Mouse (Mus musculus): ENCODE measurements around the gene Pqlc2. TPM values are rescaled to one million over a fixed set of nuclear protein-coding genes. Genes with fewer than 3 reads are reported as not detected.

Gene Pqlc2
- polyA plus RNA-seq, 1 experiment from 2014 or later, result 13.2 TPM

DNA sequence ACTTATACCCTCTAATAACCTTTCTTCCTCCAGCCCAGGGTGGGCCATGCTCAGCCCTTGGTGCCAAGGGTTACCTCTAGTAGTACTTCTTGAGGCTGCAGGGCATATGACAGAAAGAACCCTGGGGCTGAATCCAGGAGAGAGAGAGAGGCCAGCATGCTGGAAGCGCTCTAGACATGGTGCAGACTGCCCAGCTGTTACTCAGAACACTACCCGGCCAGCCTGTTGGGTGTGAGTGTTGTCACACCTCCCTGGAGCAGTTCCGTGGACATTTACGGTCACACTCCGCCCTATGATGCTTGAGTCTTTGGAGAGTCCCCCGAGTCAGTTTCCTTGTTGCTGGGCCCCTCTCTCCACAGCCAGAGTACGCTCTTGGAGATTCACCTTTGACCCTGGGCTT is 62.5 kb downstream of the Pqlc2 start:
- H3K36me3 ChIP-seq (ENCODE audit: control insufficient read depth, insufficient read depth), result no peaks in the 10 kb centered on the region
- no peaks in the 10 kb centered on the region for H3K9me3 ChIP-seq (ENCODE audit: control insufficient read depth, low read length)
- no peak overlapping the region for H3K9ac ChIP-seq (replicated peaks; ENCODE audit: low read depth, low read length)
- no peak overlapping the region for H3K4me2 ChIP-seq (ENCODE audit: low read length)
- H3K4me3 ChIP-seq (replicated peaks; ENCODE audit: low read length), result no peak overlapping the region
- no peak overlapping the region for H3K27ac ChIP-seq (ENCODE audit: low read length)
- 90% methylated on average over 7 of the region's 7 CpGs for WGBS
- H3K27me3 ChIP-seq (replicated peaks; ENCODE audit: control insufficient read depth, insufficient read depth, low read length), result no peaks in the 10 kb centered on the region
- peaks cover 29% of the 10 kb centered on the region for H3K4me1 ChIP-seq (replicated peaks; ENCODE audit: control insufficient read depth, insufficient read depth, low read length)
- ATAC-seq, result no peak

DNA sequence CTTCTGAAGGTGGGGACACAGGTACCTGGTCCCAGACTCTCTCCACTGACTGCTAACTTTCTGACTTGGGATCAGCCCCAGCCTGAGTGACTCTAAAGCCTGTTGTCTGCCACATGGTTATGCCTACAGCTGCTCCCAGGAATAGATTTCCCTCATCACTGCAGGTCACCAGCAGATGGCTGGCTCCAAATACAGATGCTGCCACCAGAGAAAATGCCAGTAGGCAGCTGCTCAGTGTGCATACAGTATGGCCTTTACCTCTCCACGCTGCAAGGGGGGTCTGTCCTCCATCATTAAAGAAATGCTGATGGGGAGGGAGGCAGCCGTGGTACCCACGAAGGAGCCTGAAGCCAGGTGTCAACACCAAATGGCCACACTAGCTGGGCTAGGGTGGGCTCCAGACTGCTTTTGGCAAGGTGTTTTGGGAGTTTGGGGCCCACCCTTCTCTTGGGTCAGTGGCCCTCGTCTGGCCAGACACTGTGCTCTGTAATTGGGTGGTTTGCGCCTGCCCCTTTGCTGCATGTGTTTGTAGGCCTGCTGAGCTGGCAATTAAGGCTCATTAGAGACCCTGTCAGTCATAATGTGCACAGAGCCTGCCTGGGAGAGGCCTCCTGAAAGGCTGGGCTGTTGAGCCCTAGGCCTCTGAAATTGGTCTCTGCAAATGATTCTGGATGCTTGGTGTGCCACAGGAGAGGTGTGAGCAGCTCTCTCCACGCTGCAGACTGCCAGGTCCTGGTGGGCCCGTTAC is 64.2 kb downstream of the Pqlc2 start:
- Histone ChIP-seq H3K4me3 (replicated peaks; ENCODE audit: low read length) (no peak overlapping the region), H3K27ac (ENCODE audit: low read length) (peak overlapping the region; percentile 60), H3K27me3 (replicated peaks; ENCODE audit: control insufficient read depth, insufficient read depth, low read length) (no peaks in the 10 kb centered on the region), H3K36me3 (ENCODE audit: control insufficient read depth, insufficient read depth) (no peaks in the 10 kb centered on the region), H3K4me1 (replicated peaks; ENCODE audit: control insufficient read depth, insufficient read depth, low read length) (peaks cover 24% of the 10 kb centered on the region), H3K9ac (replicated peaks; ENCODE audit: low read depth, low read length) (no peak overlapping the region), H3K4me2 (ENCODE audit: low read length) (no peak overlapping the region), H3K9me3 (ENCODE audit: control insufficient read depth, low read length) (no peaks in the 10 kb centered on the region)
- peak; percentile 85 for ATAC-seq
- 9% methylated on average over 7 of the region's 7 CpGs for WGBS

GRCm38 (mm10) chr4:139245534-139245933 is 65.0 kb downstream of the Pqlc2 start:
- no peak overlapping the region for H3K4me3 ChIP-seq (replicated peaks; ENCODE audit: low read length)
- no peaks in the 10 kb centered on the region for H3K9me3 ChIP-seq (ENCODE audit: control insufficient read depth, low read length)
- H3K36me3 ChIP-seq (ENCODE audit: control insufficient read depth, insufficient read depth), result peaks cover 4% of the 10 kb centered on the region; the same call in 1 of the 2 replicates
- H3K27ac ChIP-seq (ENCODE audit: low read length), result no peak overlapping the region
- no peak overlapping the region for H3K9ac ChIP-seq (replicated peaks; ENCODE audit: low read depth, low read length)
- H3K27me3 ChIP-seq (replicated peaks; ENCODE audit: control insufficient read depth, insufficient read depth, low read length), result no peaks in the 10 kb centered on the region
- H3K4me1 ChIP-seq (replicated peaks; ENCODE audit: control insufficient read depth, insufficient read depth, low read length), result peaks cover 21% of the 10 kb centered on the region
- no peak for ATAC-seq
- H3K4me2 ChIP-seq (ENCODE audit: low read length), result no peak overlapping the region
- WGBS, result 73% methylated on average over 2 of the region's 2 CpGs

- Histone ChIP-seq H3K4me1 (replicated peaks; ENCODE audit: control insufficient read depth, insufficient read depth, low read length) (peaks cover 21% of the 10 kb centered on the region), H3K27me3 (replicated peaks; ENCODE audit: control insufficient read depth, insufficient read depth, low read length) (no peaks in the 10 kb centered on the region), H3K9ac (replicated peaks; ENCODE audit: low read depth, low read length) (no peak overlapping the region), H3K27ac (ENCODE audit: low read length) (no peak overlapping the region), H3K4me2 (ENCODE audit: low read length) (no peak overlapping the region), H3K4me3 (replicated peaks; ENCODE audit: low read length) (no peak overlapping the region), H3K9me3 (ENCODE audit: control insufficient read depth, low read length) (no peaks in the 10 kb centered on the region), H3K36me3 (ENCODE audit: control insufficient read depth, insufficient read depth) (peaks cover 9% of the 10 kb centered on the region)
- WGBS, result 87% methylated on average over 6 of the region's 6 CpGs
- no peak for ATAC-seq
Measured at GRCm38 (mm10) chr4:139244766-139245165, 65.7 kb downstream of the Pqlc2 start.

GRCm38 (mm10) chr4:139244176-139244575 is 66.3 kb downstream of the Pqlc2 start:
- Histone ChIP-seq H3K36me3 (ENCODE audit: control insufficient read depth, insufficient read depth) (peaks cover 13% of the 10 kb centered on the region), H3K4me3 (replicated peaks; ENCODE audit: low read length) (no peak overlapping the region), H3K9me3 (ENCODE audit: control insufficient read depth, low read length) (no peaks in the 10 kb centered on the region), H3K4me1 (replicated peaks; ENCODE audit: control insufficient read depth, insufficient read depth, low read length) (peaks cover 21% of the 10 kb centered on the region), H3K27ac (ENCODE audit: low read length) (no peak overlapping the region), H3K4me2 (ENCODE audit: low read length) (no peak overlapping the region), H3K9ac (replicated peaks; ENCODE audit: low read depth, low read length) (no peak overlapping the region), H3K27me3 (replicated peaks; ENCODE audit: control insufficient read depth, insufficient read depth, low read length) (no peaks in the 10 kb centered on the region)
- no peak for ATAC-seq
- WGBS, result 86% methylated on average over 3 of the region's 3 CpGs

Small RNA genes lying within 50 kb of the gene (microRNA-seq; reads per million reads assigned to microRNA genes)
- gene Gm24245 (2.9 reads per million, percentile 10 among the genes with 10 or more reads in this experiment), gene Gm25732 (not detected)

Other genes with a start within 250 kb of the Pqlc2 start
- gene Htr6, start 235.1 kb downstream of the Pqlc2 start, polyA plus RNA-seq (2015; fragmentation: Nextera tagmentation; extraction: Ambion mirVana), result 0.34 and 0.60 TPM in 2 replicates
- 27.0 and 30.3 TPM in 2 replicates for gene Nbl1, start 217.7 kb downstream of the Pqlc2 start, polyA plus RNA-seq (2015; fragmentation: Nextera tagmentation; extraction: Ambion mirVana)
- gene Minos1, start 179.6 kb downstream of the Pqlc2 start, polyA plus RNA-seq (2015; fragmentation: Nextera tagmentation; extraction: Ambion mirVana), result 355 and 370 TPM in 2 replicates
- gene Capzb, start 117.8 kb downstream of the Pqlc2 start, polyA plus RNA-seq (2015; fragmentation: Nextera tagmentation; extraction: Ambion mirVana), result 311 and 321 TPM in 2 replicates
- gene Akr7a5, start within 50 bp of the Pqlc2 start, polyA plus RNA-seq (2015; fragmentation: Nextera tagmentation; extraction: Ambion mirVana), result 56.5 and 56.7 TPM in 2 replicates
- gene Mrto4, start 41.9 kb upstream of the Pqlc2 start, polyA plus RNA-seq (2015; fragmentation: Nextera tagmentation; extraction: Ambion mirVana), result 109 and 111 TPM in 2 replicates
- gene Emc1, start 41.9 kb upstream of the Pqlc2 start, polyA plus RNA-seq (2015; fragmentation: Nextera tagmentation; extraction: Ambion mirVana), result 43.2 and 45.6 TPM in 2 replicates
- 84.3 and 87.7 TPM in 2 replicates for gene Ubr4, start 41.9 kb upstream of the Pqlc2 start, polyA plus RNA-seq (2015; fragmentation: Nextera tagmentation; extraction: Ambion mirVana)
- 4.6 and 4.8 TPM in 2 replicates for gene Iffo2, start 219.8 kb upstream of the Pqlc2 start, polyA plus RNA-seq (2015; fragmentation: Nextera tagmentation; extraction: Ambion mirVana)